Mouse (Mus musculus) midbrain, embryonic 16.5 days (tissue): ENCODE measurements around the gene Tspo2. TPM values are rescaled to one million over a fixed set of nuclear protein-coding genes. Genes with fewer than 3 reads are reported as not detected.

Experiments
- ATAC-seq: fragments of 200-750 bp; cut with Nextera tagmentation; 2 replicates; pipeline ENCODE4 v1.8.0; 2017; ENCODE audit warnings: moderate TSS enrichment
- H3K27ac ChIP-seq: fragments of 300-500 bp; sonication (generic); 2 replicates; pipeline ENCODE4 v1.5.1; 2014; ENCODE audit warnings: mild to moderate bottlenecking, low read length, mixed read lengths
- H3K27me3 ChIP-seq: fragments of 300-500 bp; sonication (generic); 2 replicates; pipeline ENCODE4 v1.6.1; 2014; ENCODE audit warnings: low read depth, low read length, mixed read lengths; ENCODE audit not compliant: control insufficient read depth, insufficient read depth
- H3K36me3 ChIP-seq: fragments of 300-500 bp; sonication (generic); 2 replicates; pipeline ENCODE4 v1.6.1; 2014; ENCODE audit warnings: mild to moderate bottlenecking, low read length, moderate library complexity, mixed read lengths; ENCODE audit not compliant: control insufficient read depth, insufficient read depth
- H3K4me1 ChIP-seq: fragments of 300-500 bp; sonication (generic); 2 replicates; pipeline ENCODE4 v1.6.1; 2014; ENCODE audit warnings: mild to moderate bottlenecking, low read length, mixed read lengths; ENCODE audit not compliant: control insufficient read depth, insufficient read depth
- H3K4me2 ChIP-seq: fragments of 300-500 bp; sonication (generic); 2 replicates; pipeline ENCODE4 v1.6.1; 2014; ENCODE audit warnings: mild to moderate bottlenecking, low read length, mixed read lengths
- H3K4me3 ChIP-seq: fragments of 300-500 bp; sonication (generic); 2 replicates; pipeline ENCODE4 v1.5.1; 2014; ENCODE audit warnings: low read depth, mild to moderate bottlenecking, low read length, moderate library complexity, mixed read lengths
- H3K9ac ChIP-seq: fragments of 300-500 bp; sonication (generic); 2 replicates; pipeline ENCODE4 v1.6.1; 2014; ENCODE audit warnings: low read depth, low read length, mixed read lengths
- H3K9me3 ChIP-seq: fragments of 300-500 bp; sonication (generic); replicated peaks from 2 replicates; pipeline ENCODE4 v1.6.1; 2014; ENCODE audit warnings: mild to moderate bottlenecking, low read length, mixed read lengths; ENCODE audit not compliant: control insufficient read depth, poor library complexity, severe bottlenecking
- WGBS: fragments of 180-500 bp; shearing (Covaris S2); extraction: QIAGEN DNeasy Blood & Tissue Kit; methylation state at CpG from one replicate; pipeline ENCODE4 v1.1.7; 2014; 5-methylcytosine and 5-hydroxymethylcytosine counted together
- polyA plus RNA-seq: library from polyadenylated mRNA; unstranded; fragments of >200 nt; fragmentation: Nextera tagmentation; extraction: Ambion mirVana; gene quantifications from 2 replicates; pipeline ENCODE4 v1.2.1, GENCODE M21; 2015

The Tspo2 gene
- polyA plus RNA-seq, 1 experiment from 2014 or later: 1.9 TPM

- Histone ChIP-seq H3K4me3 (no peak overlapping the region), H3K9me3 (no peaks in the 10 kb centered on the region), H3K9ac (no peak overlapping the region), H3K4me1 (peaks cover 3% of the 10 kb centered on the region), H3K4me2 (no peak overlapping the region), H3K27me3 (no peaks in the 10 kb centered on the region), H3K27ac (no peak overlapping the region), H3K36me3 (no peaks in the 10 kb centered on the region; the same call in 1 of the 2 replicates)
- ATAC-seq: peak; percentile 84
- WGBS: 94% methylated on average over 14 of the region's 14 CpGs
Measured at GRCm38 (mm10) chr17:48416425-48417195, 34.7 kb downstream of the Tspo2 start.

- Histone ChIP-seq H3K36me3 (no peaks in the 10 kb centered on the region; the same call in 1 of the 2 replicates), H3K27ac (no peak overlapping the region), H3K4me2 (no peak overlapping the region), H3K4me3 (no peak overlapping the region), H3K9me3 (no peaks in the 10 kb centered on the region), H3K27me3 (no peaks in the 10 kb centered on the region), H3K4me1 (peaks cover 9% of the 10 kb centered on the region), H3K9ac (no peak overlapping the region)
- 80% methylated on average over 7 of the region's 7 CpGs for WGBS
- ATAC-seq: no peak
Measured at GRCm38 (mm10) chr17:48416011-48416410, 35.3 kb downstream of the Tspo2 start.

- Histone ChIP-seq H3K27ac (peak overlapping the region; percentile 94), H3K36me3 (no peaks in the 10 kb centered on the region; the same call in 1 of the 2 replicates)
- no peak for ATAC-seq
Measured at GRCm38 (mm10) chr17:48411241-48411640, 40.1 kb downstream of the Tspo2 start.

GRCm38 (mm10) chr17:48410299-48410785, 41.0 kb downstream of the Tspo2 start:
- WGBS: under 1% methylated on average over 13 of the region's 13 CpGs
- ATAC-seq: peak; percentile 38
- Histone ChIP-seq H3K36me3 (no peaks in the 10 kb centered on the region; the same call in 1 of the 2 replicates), H3K4me2 (peak overlapping the region; percentile 90), H3K4me1 (peaks cover 20% of the 10 kb centered on the region), H3K27ac (peak overlapping the region; percentile 94), H3K9me3 (no peaks in the 10 kb centered on the region), H3K27me3 (no peaks in the 10 kb centered on the region), H3K4me3 (peak overlapping the region; percentile 62), H3K9ac (peak overlapping the region; percentile 76)

More at GRCm38 (mm10) chr17:48411241-48411640, 40.1 kb downstream of the Tspo2 start:
- peak overlapping the region; percentile 62 for H3K4me3 ChIP-seq
- peak overlapping the region; percentile 76; the same call in 1 of the 2 replicates for H3K9ac ChIP-seq
- no peaks in the 10 kb centered on the region for H3K27me3 ChIP-seq
- H3K4me2 ChIP-seq: peak overlapping the region; percentile 90
- H3K9me3 ChIP-seq: no peaks in the 10 kb centered on the region
- 50% methylated on average over 8 of the region's 8 CpGs for WGBS
- peaks cover 20% of the 10 kb centered on the region for H3K4me1 ChIP-seq

- H3K4me2 ChIP-seq: peak within 1 kb of the TSS; percentile 90
- ATAC-seq: peak; percentile 98
- H3K36me3 ChIP-seq: no peaks in the 10 kb centered on the region; the same call in 1 of the 2 replicates
- H3K4me3 ChIP-seq: peak within 1 kb of the TSS; percentile 86
- H3K27ac ChIP-seq: peak within 1 kb of the TSS; percentile 99
- peak within 1 kb of the TSS; percentile 98 for H3K9ac ChIP-seq
- WGBS: under 1% methylated on average over 84 of the region's 84 CpGs
- H3K27me3 ChIP-seq: no peaks in the 10 kb centered on the region
- peaks cover 20% of the 10 kb centered on the region for H3K4me1 ChIP-seq
- no peaks in the 10 kb centered on the region for H3K9me3 ChIP-seq
Measured at GRCm38 (mm10) chr17:48409380-48410298, 41.7 kb downstream of the Tspo2 start, which contains the start of the genes Nfya and Oard1. Gene Nfya (minus strand): TSS chr17:48409906. Gene Oard1 (plus strand): TSS chr17:48410014.

- no peaks in the 10 kb centered on the region for H3K9me3 ChIP-seq
- ATAC-seq: peak; percentile 22
- peak overlapping the region; percentile 99 for H3K27ac ChIP-seq
- H3K9ac ChIP-seq: peak overlapping the region; percentile 98
- peak overlapping the region; percentile 70 for H3K4me2 ChIP-seq
- H3K4me1 ChIP-seq: peaks cover 20% of the 10 kb centered on the region
- no peaks in the 10 kb centered on the region for H3K36me3 ChIP-seq
- under 1% methylated on average over 46 of the region's 47 CpGs for WGBS
- H3K4me3 ChIP-seq: peak overlapping the region; percentile 86
- H3K27me3 ChIP-seq: no peaks in the 10 kb centered on the region
Measured at GRCm38 (mm10) chr17:48408526-48409291, 42.6 kb downstream of the Tspo2 start.

- Histone ChIP-seq H3K27ac (peak overlapping the region; percentile 99), H3K4me3 (peak overlapping the region; percentile 86), H3K9ac (peak overlapping the region; percentile 98), H3K4me2 (peak overlapping the region; percentile 70), H3K4me1 (peaks cover 20% of the 10 kb centered on the region), H3K9me3 (no peaks in the 10 kb centered on the region), H3K27me3 (no peaks in the 10 kb centered on the region), H3K36me3 (no peaks in the 10 kb centered on the region)
- no peak for ATAC-seq
- WGBS: 5% methylated on average over 8 of the region's 8 CpGs
Measured at GRCm38 (mm10) chr17:48407910-48408525, 43.3 kb downstream of the Tspo2 start.

GRCm38 (mm10) chr17:48407154-48407553, 44.2 kb downstream of the Tspo2 start:
- H3K27ac ChIP-seq: no peak overlapping the region
- H3K27me3 ChIP-seq: no peaks in the 10 kb centered on the region
- H3K4me2 ChIP-seq: no peak overlapping the region
- no peaks in the 10 kb centered on the region for H3K36me3 ChIP-seq
- no peak for ATAC-seq
- H3K9me3 ChIP-seq: no peaks in the 10 kb centered on the region
- no peak overlapping the region for H3K9ac ChIP-seq
- 91% methylated on average over 4 of the region's 4 CpGs for WGBS
- no peak overlapping the region for H3K4me3 ChIP-seq
- peaks cover 20% of the 10 kb centered on the region for H3K4me1 ChIP-seq
